ENCODE assay signal across 21 mouse cellular contexts in genomic region chr7:75509085-75509873, GRCm38 (mm10). TPM values are rescaled to one million over a fixed set of nuclear protein-coding genes. Genes with fewer than 3 reads are reported as not detected.
DNase-seq lines count a peak whose midpoint lies in the region; ATAC-seq lines count a peak whose summit lies in the region.
"Had no signal": no experiment of that assay in that cellular context is flagged by ENCODE, and none has a peak within 500 bp of the region (broad histone marks: within the 10 kb centered on the region; RNA-seq: fewer than 3 reads in every experiment).

No protein-coding gene starts in this region.

- DNase-seq in CD4-positive helper T cell, adult 2 months (ENCODE audit: low read depth, low spot score), result peak; percentile 51
- peak; percentile 67 for DNase-seq in CD4-positive, CD25-positive, alpha-beta regulatory T cell, adult 2 months (ENCODE audit: low read depth, low spot score)
- peak; percentile 54 for DNase-seq in induced T-regulatory cell, adult 2 months (ENCODE audit: low read depth)
- no peak for DNase-seq in kidney, postnatal 36 days
- no peak for DNase-seq in urinary bladder, adult 18-20 months (ENCODE audit: low spot score in 2 of 2)
- DNase-seq: adrenal gland, adult 8-10 months; adrenal gland, postnatal 36 days; cerebellum, adult 2 months; cerebellum, postnatal 10 days; forebrain, postnatal 0 days; gastrocnemius, postnatal 25 days; heart, postnatal 10 days; heart, postnatal 4 days had no signal

- no peak overlapping the region for H3K4me3 ChIP-seq in intestine, embryonic 16.5 days (ENCODE audit: low read length)
- H3K4me3 ChIP-seq in kidney, embryonic 14.5 days (ENCODE audit: low read length), result no peak overlapping the region
- H3K4me3 ChIP-seq in midbrain, embryonic 13.5 days (replicated peaks), result no peak overlapping the region
- H3K4me3 ChIP-seq: embryonic facial prominence, embryonic 10.5 days; forebrain, embryonic 13.5 days; heart, embryonic 13.5 days; hindbrain, embryonic 12.5 days had no signal

- no peaks in the 10 kb centered on the region for H3K27me3 ChIP-seq in intestine, embryonic 16.5 days (replicated peaks; ENCODE audit: control insufficient read depth, insufficient read depth, low read length)
- H3K27me3 ChIP-seq in kidney, embryonic 14.5 days (ENCODE audit: control insufficient read depth, insufficient read depth, low read length), result no peaks in the 10 kb centered on the region
- H3K27me3 ChIP-seq in midbrain, embryonic 13.5 days, result no peaks in the 10 kb centered on the region
- H3K27me3 ChIP-seq: CH12.LX; forebrain, embryonic 13.5 days; heart, embryonic 13.5 days; hindbrain, embryonic 12.5 days had no signal

- no peaks in the 10 kb centered on the region for H3K36me3 ChIP-seq in intestine, embryonic 16.5 days (ENCODE audit: control insufficient read depth, insufficient read depth, low read length)
- no peaks in the 10 kb centered on the region; the same call in 1 of the 2 replicates for H3K36me3 ChIP-seq in kidney, embryonic 14.5 days (ENCODE audit: control insufficient read depth, insufficient read depth, low read length)
- H3K36me3 ChIP-seq in midbrain, embryonic 13.5 days, result no peaks in the 10 kb centered on the region
- H3K36me3 ChIP-seq: embryonic facial prominence, embryonic 10.5 days; heart, embryonic 13.5 days; hindbrain, embryonic 12.5 days had no signal

- 0 out of 2 replicates have a peak overlapping the region, but pooled peaks have one; percentile 41 for H3K27ac ChIP-seq in intestine, embryonic 16.5 days (ENCODE audit: low read length)
- H3K27ac ChIP-seq in kidney, embryonic 14.5 days (ENCODE audit: low read depth, low read length), result no peak overlapping the region
- no peak overlapping the region for H3K27ac ChIP-seq in midbrain, embryonic 13.5 days
- H3K27ac ChIP-seq: embryonic facial prominence, embryonic 10.5 days; forebrain, embryonic 13.5 days; heart, embryonic 13.5 days; hindbrain, embryonic 12.5 days had no signal

- H3K9me3 ChIP-seq in intestine, embryonic 16.5 days (ENCODE audit: control insufficient read depth, low read length), result no peaks in the 10 kb centered on the region
- no peaks in the 10 kb centered on the region for H3K9me3 ChIP-seq in kidney, embryonic 14.5 days (ENCODE audit: control insufficient read depth, low read length)
- H3K9me3 ChIP-seq in midbrain, embryonic 13.5 days, result no peaks in the 10 kb centered on the region
- H3K9me3 ChIP-seq: embryonic facial prominence, embryonic 10.5 days; forebrain, embryonic 13.5 days; heart, embryonic 13.5 days; hindbrain, embryonic 12.5 days had no signal

- no peak overlapping the region for H3K9ac ChIP-seq in intestine, embryonic 16.5 days (ENCODE audit: low read depth, low read length)
- no peak overlapping the region for H3K9ac ChIP-seq in kidney, embryonic 14.5 days (ENCODE audit: low read depth, low read length)
- no peak overlapping the region for H3K9ac ChIP-seq in midbrain, embryonic 13.5 days (replicated peaks)
- H3K9ac ChIP-seq: forebrain, embryonic 13.5 days; forebrain, postnatal 0 days; heart, embryonic 13.5 days; hindbrain, embryonic 12.5 days had no signal

- H3K4me1 ChIP-seq in intestine, embryonic 16.5 days (ENCODE audit: control insufficient read depth, insufficient read depth, low read length), result peaks cover 17% of the 10 kb centered on the region
- no peaks in the 10 kb centered on the region for H3K4me1 ChIP-seq in kidney, embryonic 14.5 days (ENCODE audit: control insufficient read depth, insufficient read depth, low read length)
- no peaks in the 10 kb centered on the region for H3K4me1 ChIP-seq in midbrain, embryonic 13.5 days (replicated peaks)
- H3K4me1 ChIP-seq: forebrain, embryonic 13.5 days; hindbrain, embryonic 12.5 days had no signal

- ATAC-seq in intestine, embryonic 16.5 days, result peak; percentile 66
- no peak for ATAC-seq in kidney, embryonic 14.5 days (ENCODE audit: low FRiP score, low TSS enrichment)
- no peak for ATAC-seq in midbrain, embryonic 13.5 days
- ATAC-seq: forebrain, embryonic 13.5 days; forebrain, postnatal 0 days had no signal

- WGBS in intestine, embryonic 16.5 days, result 44% methylated on average over 5 of the region's 5 CpGs
- WGBS in kidney, embryonic 14.5 days, result 55% methylated on average over 5 of the region's 5 CpGs
- WGBS in midbrain, embryonic 13.5 days, result 71% methylated on average over 5 of the region's 5 CpGs

- H3K4me2 ChIP-seq in intestine, embryonic 16.5 days (ENCODE audit: low read depth, low read length), result no peak overlapping the region
- H3K4me2 ChIP-seq in kidney, embryonic 14.5 days (replicated peaks; ENCODE audit: low read depth, low read length), result no peak overlapping the region
- no peak overlapping the region for H3K4me2 ChIP-seq in midbrain, embryonic 13.5 days (replicated peaks)
- H3K4me2 ChIP-seq: forebrain, embryonic 13.5 days; heart, embryonic 13.5 days; hindbrain, embryonic 12.5 days had no signal

RNA-seq across cellular contexts. Expression of gene Akap13, which starts 53.9 kb away (rescaled TPM):
- 22.1 and 24.9 TPM in 2 replicates for polyA plus RNA-seq in intestine, embryonic 16.5 days (2015; fragmentation: Nextera tagmentation; extraction: Ambion mirVana)
- polyA plus RNA-seq in kidney, embryonic 14.5 days (2014; fragmentation: Nextera tagmentation; extraction: Ambion mirVana), result 45.0 and 69.8 TPM in 2 replicates
- polyA plus RNA-seq in midbrain, embryonic 13.5 days (2015; fragmentation: Nextera tagmentation; extraction: Ambion mirVana), result 17.1 and 19.2 TPM in 2 replicates

Comparison
In these comparisons a context has a peak if more than half of its experiments do, and no peak if none do; other contexts are left out.
1. DNase-seq: peak in CD4-positive helper T cell, adult 2 months (single experiment), CD4-positive, CD25-positive, alpha-beta regulatory T cell, adult 2 months (single experiment) and induced T-regulatory cell, adult 2 months (single experiment); none in kidney, postnatal 36 days (0 of 2) and urinary bladder, adult 18-20 months (0 of 2).